Mouse (Mus musculus) CD4-positive naive resting alpha-beta T cell, adult 57 days (primary cell): ENCODE results near the gene Ppat. TPM values are rescaled to one million over a fixed set of nuclear protein-coding genes. Genes with fewer than 3 reads are reported as not detected.

Source experiments
- total RNA-seq: library from RNA; stranded (reverse); gene quantifications from one replicate; pipeline ENCODE4 v1.2.4, GENCODE M21; 2023

Ppat gene
- total RNA-seq: 28.1 TPM

GRCm38 (mm10) chr5:76951106-76952027 is at the start of gene Ppat, which contains the start of gene Paics:
Gene Ppat (minus strand): TSS chr5:76951578.
Gene Paics (plus strand): TSS chr5:76951307.

GRCm38 (mm10) chr5:76974554-76975285 is 23.3 kb upstream of the Ppat start, which contains the start of gene Srp72:
Gene Srp72 (plus strand): TSS chr5:76974683.

GRCm38 (mm10) chr5:76905405-76906154 is 45.8 kb downstream of the Ppat start, which contains the start of gene Aasdh:
Gene Aasdh (minus strand): TSS chr5:76905514.

Other genes starting within 250 kb of the Ppat start
- 24.5 TPM for gene Aasdh, start 46.1 kb downstream of the Ppat start, total RNA-seq
- gene Paics, start 271 bp downstream of the Ppat start, total RNA-seq: 88.0 TPM
- gene Srp72, start 23.1 kb upstream of the Ppat start, total RNA-seq: 147 TPM
- gene Arl9, start 52.5 kb upstream of the Ppat start, total RNA-seq: 2.0 TPM
- not detected for gene Thegl, start 64.4 kb upstream of the Ppat start, total RNA-seq
- 19.6 TPM for gene Hopx, start 163.5 kb upstream of the Ppat start, total RNA-seq